Mouse (Mus musculus): ENCODE measurements around the gene Dock2.

DNA sequence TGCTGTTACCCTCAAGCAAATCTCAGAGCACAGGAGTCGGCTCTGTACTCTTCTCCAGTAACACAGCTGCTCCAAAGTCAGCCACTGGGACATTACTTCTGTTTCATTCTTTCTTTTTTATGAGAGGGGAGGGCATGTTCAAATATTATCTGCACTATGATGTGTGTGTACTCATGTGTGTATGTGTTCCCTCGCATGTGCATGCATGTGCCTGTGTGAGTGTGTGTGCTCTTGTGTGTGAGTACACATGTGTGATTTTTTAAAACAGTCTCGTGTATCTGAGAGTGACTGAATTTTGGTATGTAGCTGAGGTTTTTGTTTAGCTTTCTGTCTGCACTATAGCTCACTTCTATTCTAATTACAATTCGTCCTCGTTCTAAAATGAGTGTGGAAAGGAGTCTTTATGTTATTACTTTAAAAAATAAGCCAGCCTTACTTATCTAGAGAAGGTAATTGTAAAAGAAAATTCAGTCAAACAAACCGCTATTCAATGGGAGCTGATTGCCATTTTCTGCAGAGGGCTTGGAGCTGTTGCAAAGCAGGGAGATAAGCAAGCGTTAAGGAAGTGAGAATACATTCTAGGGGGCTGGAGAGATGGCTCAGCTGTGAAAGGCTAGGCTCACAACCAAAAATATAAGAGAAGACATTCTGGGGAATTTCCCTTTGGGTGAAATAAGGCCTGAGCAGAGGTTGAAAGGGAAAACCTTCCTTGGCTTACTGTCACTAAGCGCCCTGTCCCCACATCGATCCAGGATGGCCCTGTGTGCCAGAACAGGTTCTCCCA is 589.3 kb downstream of the Dock2 start:
- no peak for TF ChIP-seq CTCF (IDR thresholded peaks at IDR 0.05; ENCODE audit: low read depth)
- no peak for TF ChIP-seq EP300 (IDR thresholded peaks at IDR 0.05; ENCODE audit: low read depth)

All from liver, postnatal 0 days (tissue).